Mouse (Mus musculus): Measurements from ENCODE around the gene Lims1. TPM values are rescaled to one million over a fixed set of nuclear protein-coding genes. Genes with fewer than 3 reads are reported as not detected.

The Lims1 gene
- polyA plus RNA-seq, 1 experiment from 2014 or later, result 163 TPM

DNA sequence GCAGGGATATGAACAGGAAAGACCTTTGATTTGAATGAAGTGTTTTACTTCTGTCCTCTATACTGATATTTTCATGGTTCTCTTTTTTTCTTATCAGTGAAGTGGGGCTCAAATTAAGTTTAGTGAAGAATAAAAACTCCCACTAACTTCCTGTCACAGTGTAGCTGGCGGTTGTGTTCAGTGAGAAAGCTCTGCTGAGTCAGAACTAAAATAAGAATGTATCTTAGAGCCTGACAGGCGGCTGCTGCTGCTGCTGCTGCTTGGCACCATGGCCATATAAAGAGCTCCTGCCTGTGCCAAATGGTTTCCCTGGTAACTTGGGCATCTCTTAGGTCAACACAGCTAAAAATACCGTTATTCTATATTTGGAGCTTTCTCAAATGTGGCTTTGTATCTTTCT is 60.0 kb downstream of the Lims1 start:
- no peaks in the 10 kb centered on the region for H3K9me3 ChIP-seq (replicated peaks; ENCODE audit: control insufficient read depth, low read length)
- H3K4me3 ChIP-seq (ENCODE audit: low read length), result no peak overlapping the region
- H3K9ac ChIP-seq (ENCODE audit: low read length), result peak overlapping the region; percentile 14; the same call in 1 of the 2 replicates
- ATAC-seq (replicated peaks; ENCODE audit: extremely low read depth, insufficient read depth, low FRiP score), result peak; percentile 88
- H3K4me2 ChIP-seq (ENCODE audit: low read depth, low read length), result peak overlapping the region; percentile 49; the same call in 1 of the 2 replicates
- no peaks in the 10 kb centered on the region for H3K27me3 ChIP-seq (ENCODE audit: control insufficient read depth, insufficient read depth, low read length)
- under 1% methylated on average over 3 of the region's 3 CpGs for WGBS
- 0 out of 2 replicates have a peak, but pooled peaks cover 2% of the 10 kb centered on the region for H3K36me3 ChIP-seq (ENCODE audit: control insufficient read depth, insufficient read depth)
- peaks cover 38% of the 10 kb centered on the region for H3K4me1 ChIP-seq (ENCODE audit: control insufficient read depth, insufficient read depth, low read length)
- H3K27ac ChIP-seq (ENCODE audit: low read length), result peak overlapping the region; percentile 91

DNA sequence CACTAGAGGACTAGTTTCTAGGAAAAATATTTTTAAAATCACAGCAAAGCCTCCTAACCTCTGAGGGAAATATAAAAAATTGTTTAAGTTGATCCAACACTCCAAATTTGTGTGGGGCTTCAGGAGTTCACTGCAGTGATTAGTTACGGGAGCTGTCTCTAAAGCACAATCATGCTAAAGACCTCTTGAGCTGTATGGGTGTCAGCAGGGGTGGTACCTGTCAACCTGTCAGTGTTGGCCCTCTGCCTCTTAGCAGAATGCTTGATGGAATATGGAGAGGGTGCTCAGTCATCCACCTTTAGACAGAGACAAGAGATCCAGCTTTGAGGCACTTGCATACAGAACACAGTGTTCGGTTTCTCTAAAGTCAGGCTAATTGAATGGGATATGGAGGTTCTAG is 60.5 kb downstream of the Lims1 start:
- 0 out of 2 replicates have a peak, but pooled peaks cover 2% of the 10 kb centered on the region for H3K36me3 ChIP-seq (ENCODE audit: control insufficient read depth, insufficient read depth)
- H3K4me3 ChIP-seq (ENCODE audit: low read length), result no peak overlapping the region
- 43% methylated on average over 2 of the region's 2 CpGs for WGBS
- H3K27ac ChIP-seq (ENCODE audit: low read length), result peak overlapping the region; percentile 91
- no peak overlapping the region for H3K4me2 ChIP-seq (ENCODE audit: low read depth, low read length)
- H3K9me3 ChIP-seq (replicated peaks; ENCODE audit: control insufficient read depth, low read length), result no peaks in the 10 kb centered on the region
- H3K27me3 ChIP-seq (ENCODE audit: control insufficient read depth, insufficient read depth, low read length), result no peaks in the 10 kb centered on the region
- peak; percentile 34; the same call in 1 of the 2 replicates for ATAC-seq (replicated peaks; ENCODE audit: extremely low read depth, insufficient read depth, low FRiP score)
- peak overlapping the region; percentile 21 for H3K9ac ChIP-seq (ENCODE audit: low read length)
- H3K4me1 ChIP-seq (ENCODE audit: control insufficient read depth, insufficient read depth, low read length), result peaks cover 36% of the 10 kb centered on the region

DNA sequence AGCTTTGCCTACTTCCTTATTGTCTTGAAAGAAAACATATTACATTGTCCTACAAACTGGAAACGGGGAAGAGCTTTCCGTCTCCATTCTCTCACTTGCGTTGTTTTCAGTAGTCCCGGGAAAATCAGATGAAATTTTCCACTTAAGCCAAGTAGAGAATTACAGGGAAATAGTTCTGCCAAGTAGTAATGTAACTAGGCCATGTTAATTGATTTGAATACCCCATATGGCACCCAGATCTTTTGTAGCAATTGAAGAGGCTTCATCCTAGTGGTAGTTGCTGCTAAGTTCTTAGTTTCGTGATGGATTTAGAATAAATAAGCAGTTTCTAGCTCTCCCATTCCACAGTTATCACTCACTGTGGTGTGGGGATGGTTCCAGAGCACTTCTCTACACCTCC is 62.4 kb downstream of the Lims1 start:
- H3K4me1 ChIP-seq (ENCODE audit: control insufficient read depth, insufficient read depth, low read length), result peaks cover 39% of the 10 kb centered on the region
- no peak overlapping the region for H3K27ac ChIP-seq (ENCODE audit: low read length)
- H3K4me2 ChIP-seq (ENCODE audit: low read depth, low read length), result no peak overlapping the region
- no peaks in the 10 kb centered on the region for H3K36me3 ChIP-seq (ENCODE audit: control insufficient read depth, insufficient read depth)
- H3K27me3 ChIP-seq (ENCODE audit: control insufficient read depth, insufficient read depth, low read length), result no peaks in the 10 kb centered on the region
- 78% methylated on average over 5 of the region's 5 CpGs for WGBS
- no peaks in the 10 kb centered on the region for H3K9me3 ChIP-seq (replicated peaks; ENCODE audit: control insufficient read depth, low read length)
- H3K9ac ChIP-seq (ENCODE audit: low read length), result no peak overlapping the region
- H3K4me3 ChIP-seq (ENCODE audit: low read length), result no peak overlapping the region
- no peak for ATAC-seq (replicated peaks; ENCODE audit: extremely low read depth, insufficient read depth, low FRiP score)

DNA sequence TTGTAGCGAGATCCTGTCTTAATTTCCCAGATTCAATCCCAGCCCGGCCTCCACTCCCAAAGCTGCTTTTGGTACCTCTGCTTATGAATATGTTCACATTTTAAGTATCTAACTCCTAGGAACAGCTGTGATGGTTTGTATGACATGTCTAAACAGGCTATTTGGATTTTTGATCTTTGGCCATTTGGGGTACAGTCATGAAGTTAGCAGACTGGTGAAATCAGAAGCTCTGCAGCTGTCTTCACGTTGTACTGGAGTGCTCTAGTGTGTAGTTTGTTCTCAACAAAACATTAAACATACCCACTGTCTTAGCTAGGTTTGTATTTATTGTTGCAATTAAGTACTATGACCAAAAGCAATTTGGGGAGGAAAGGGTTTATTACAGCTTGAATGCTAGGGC is 63.7 kb downstream of the Lims1 start:
- WGBS, result 85% methylated on average over 3 of the region's 3 CpGs
- Histone ChIP-seq H3K9ac (ENCODE audit: low read length) (no peak overlapping the region), H3K4me3 (ENCODE audit: low read length) (no peak overlapping the region), H3K4me1 (ENCODE audit: control insufficient read depth, insufficient read depth, low read length) (peaks cover 37% of the 10 kb centered on the region), H3K36me3 (ENCODE audit: control insufficient read depth, insufficient read depth) (no peaks in the 10 kb centered on the region), H3K9me3 (replicated peaks; ENCODE audit: control insufficient read depth, low read length) (no peaks in the 10 kb centered on the region), H3K4me2 (ENCODE audit: low read depth, low read length) (no peak overlapping the region), H3K27me3 (ENCODE audit: control insufficient read depth, insufficient read depth, low read length) (no peaks in the 10 kb centered on the region), H3K27ac (ENCODE audit: low read length) (no peak overlapping the region)
- ATAC-seq (replicated peaks; ENCODE audit: extremely low read depth, insufficient read depth, low FRiP score), result no peak

DNA sequence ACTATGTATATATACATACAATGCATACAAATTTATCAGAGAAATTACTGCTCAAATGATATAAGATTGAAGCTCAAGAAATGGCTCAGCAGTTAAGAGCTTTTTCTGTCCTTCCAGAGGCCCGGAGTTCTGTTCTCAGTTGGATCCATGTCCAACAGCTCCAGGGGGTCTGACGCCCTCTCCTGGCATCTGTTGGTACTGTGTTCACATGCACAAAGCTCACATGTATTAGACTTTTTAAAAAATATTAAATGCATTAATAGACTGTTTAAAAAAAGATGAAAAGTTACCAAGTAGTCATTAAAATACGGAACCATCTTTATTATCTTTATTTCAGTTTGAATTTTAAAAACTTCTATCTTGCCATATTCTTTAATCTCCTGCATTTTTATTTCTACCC is 65.4 kb downstream of the Lims1 start:
- no peaks in the 10 kb centered on the region for H3K27me3 ChIP-seq (ENCODE audit: control insufficient read depth, insufficient read depth, low read length)
- H3K4me1 ChIP-seq (ENCODE audit: control insufficient read depth, insufficient read depth, low read length), result peaks cover 37% of the 10 kb centered on the region
- 78% methylated on average over 3 of the region's 3 CpGs for WGBS

DNA sequence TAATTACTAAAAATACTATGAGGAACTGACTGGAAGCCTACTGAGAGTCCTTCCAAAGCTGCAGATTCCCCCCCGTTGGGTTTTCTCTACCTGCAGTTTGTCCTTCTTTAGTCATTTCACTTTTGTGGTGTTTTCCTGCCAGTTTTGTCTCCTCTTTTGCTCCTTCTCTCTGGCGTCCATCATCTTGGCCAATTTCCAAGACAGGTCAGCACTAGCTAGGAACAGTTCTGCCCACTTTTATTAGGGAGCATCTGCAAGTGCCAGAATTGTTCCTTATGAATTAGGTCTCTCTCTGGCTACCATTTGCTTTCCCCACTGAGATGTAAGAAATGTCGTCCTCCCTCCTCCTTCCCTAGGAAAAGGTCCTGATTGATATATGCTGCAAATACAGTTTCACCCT is 65.9 kb downstream of the Lims1 start:
- Histone ChIP-seq H3K4me2 (ENCODE audit: low read depth, low read length) (no peak overlapping the region), H3K4me1 (ENCODE audit: control insufficient read depth, insufficient read depth, low read length) (peaks cover 36% of the 10 kb centered on the region), H3K36me3 (ENCODE audit: control insufficient read depth, insufficient read depth) (no peaks in the 10 kb centered on the region), H3K27me3 (ENCODE audit: control insufficient read depth, insufficient read depth, low read length) (no peaks in the 10 kb centered on the region), H3K9me3 (replicated peaks; ENCODE audit: control insufficient read depth, low read length) (no peaks in the 10 kb centered on the region), H3K27ac (ENCODE audit: low read length) (no peak overlapping the region), H3K4me3 (ENCODE audit: low read length) (no peak overlapping the region), H3K9ac (ENCODE audit: low read length) (no peak overlapping the region)
- ATAC-seq (replicated peaks; ENCODE audit: extremely low read depth, insufficient read depth, low FRiP score), result no peak
- WGBS, result 49% methylated on average over 3 of the region's 3 CpGs

More for the DNA sequence above, 65.4 kb downstream of the Lims1 start:
- ATAC-seq (replicated peaks; ENCODE audit: extremely low read depth, insufficient read depth, low FRiP score), result no peak
- H3K4me2 ChIP-seq (ENCODE audit: low read depth, low read length), result no peak overlapping the region
- H3K36me3 ChIP-seq (ENCODE audit: control insufficient read depth, insufficient read depth), result no peaks in the 10 kb centered on the region
- H3K4me3 ChIP-seq (ENCODE audit: low read length), result no peak overlapping the region
- H3K9ac ChIP-seq (ENCODE audit: low read length), result no peak overlapping the region
- no peaks in the 10 kb centered on the region for H3K9me3 ChIP-seq (replicated peaks; ENCODE audit: control insufficient read depth, low read length)
- H3K27ac ChIP-seq (ENCODE audit: low read length), result no peak overlapping the region

DNA sequence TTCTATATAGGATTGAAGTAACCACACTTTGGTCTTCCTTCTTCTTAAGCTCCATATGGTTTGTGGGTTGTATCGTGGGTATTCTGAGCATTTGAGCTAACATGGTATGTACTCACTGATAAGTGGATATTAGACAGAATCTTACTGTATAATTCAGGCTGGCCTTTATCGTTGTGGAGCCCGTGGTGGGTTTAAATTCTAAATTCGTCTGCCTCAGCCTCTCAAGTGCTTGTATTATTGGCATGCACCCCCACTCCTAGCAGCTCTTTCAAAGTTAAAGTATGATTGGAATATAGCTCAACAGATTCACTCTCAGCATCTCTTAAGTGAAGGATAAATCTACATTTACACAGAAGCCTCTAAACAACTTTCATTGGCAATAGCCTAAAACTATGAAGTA is 69.2 kb downstream of the Lims1 start:
- H3K9ac ChIP-seq (ENCODE audit: low read length), result peak overlapping the region; percentile 46
- no peaks in the 10 kb centered on the region for H3K27me3 ChIP-seq (ENCODE audit: control insufficient read depth, insufficient read depth, low read length)
- WGBS, result 28% methylated on average over 4 of the region's 4 CpGs
- H3K4me2 ChIP-seq (ENCODE audit: low read depth, low read length), result peak overlapping the region; percentile 43
- peak overlapping the region; percentile 98 for H3K27ac ChIP-seq (ENCODE audit: low read length)
- H3K36me3 ChIP-seq (ENCODE audit: control insufficient read depth, insufficient read depth), result no peaks in the 10 kb centered on the region
- H3K4me1 ChIP-seq (ENCODE audit: control insufficient read depth, insufficient read depth, low read length), result peaks cover 44% of the 10 kb centered on the region
- no peak overlapping the region for H3K4me3 ChIP-seq (ENCODE audit: low read length)
- H3K9me3 ChIP-seq (replicated peaks; ENCODE audit: control insufficient read depth, low read length), result no peaks in the 10 kb centered on the region
- no peak for ATAC-seq (replicated peaks; ENCODE audit: extremely low read depth, insufficient read depth, low FRiP score)

DNA sequence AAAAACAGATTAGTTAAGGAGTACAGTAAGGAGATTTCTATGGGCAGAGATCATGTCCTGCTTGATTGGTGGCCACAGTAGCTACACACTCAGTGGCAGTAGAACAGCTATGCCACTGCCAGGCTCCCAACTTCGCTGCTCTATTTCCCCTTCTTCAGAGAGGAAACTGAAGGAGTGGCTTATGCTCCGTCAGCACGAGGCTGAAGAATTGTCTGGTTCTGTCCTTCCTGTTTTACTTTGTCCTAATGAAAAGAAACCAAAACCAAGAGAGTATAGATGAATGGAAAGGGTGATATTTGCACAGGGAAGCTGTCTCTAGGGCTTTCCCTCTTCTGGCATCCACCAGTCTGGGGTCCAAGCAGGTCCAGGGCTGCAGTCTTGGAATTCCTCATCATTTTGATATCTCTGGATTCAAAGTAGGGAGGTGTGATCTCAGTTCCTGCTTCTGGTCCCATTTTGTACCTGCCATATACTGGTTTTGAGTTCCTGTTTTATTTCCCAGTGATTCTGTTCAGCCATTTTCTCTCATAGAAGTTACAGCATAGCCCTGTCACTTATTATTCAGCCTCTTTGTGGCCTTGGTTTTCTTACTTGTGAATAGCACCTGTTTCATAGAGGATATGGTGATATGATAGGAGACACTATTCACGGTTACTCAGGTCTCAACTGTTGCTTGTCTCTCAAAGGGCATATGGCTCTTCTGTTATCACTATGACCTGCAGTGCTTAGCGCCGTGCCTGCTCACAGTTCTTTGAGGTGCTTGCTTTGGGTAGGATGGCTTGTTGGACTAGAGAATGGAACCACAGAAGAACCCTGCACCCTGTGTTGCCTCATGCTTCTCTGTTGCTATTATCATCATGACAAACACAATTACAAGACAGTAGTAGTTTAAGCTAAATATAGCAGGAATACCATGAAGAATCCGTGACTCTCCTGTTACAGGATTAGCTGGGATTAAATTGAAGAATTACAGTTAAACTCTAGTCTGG is 70.1 kb downstream of the Lims1 start:
- Histone ChIP-seq H3K4me2 (ENCODE audit: low read depth, low read length) (peak overlapping the region; percentile 70), H3K9ac (ENCODE audit: low read length) (peak overlapping the region; percentile 21; the same call in 1 of the 2 replicates), H3K27me3 (ENCODE audit: control insufficient read depth, insufficient read depth, low read length) (no peaks in the 10 kb centered on the region), H3K36me3 (ENCODE audit: control insufficient read depth, insufficient read depth) (no peaks in the 10 kb centered on the region), H3K27ac (ENCODE audit: low read length) (peak overlapping the region; percentile 98), H3K4me1 (ENCODE audit: control insufficient read depth, insufficient read depth, low read length) (peaks cover 44% of the 10 kb centered on the region), H3K9me3 (replicated peaks; ENCODE audit: control insufficient read depth, low read length) (no peaks in the 10 kb centered on the region), H3K4me3 (ENCODE audit: low read length) (no peak overlapping the region)
- ATAC-seq (replicated peaks; ENCODE audit: extremely low read depth, insufficient read depth, low FRiP score), result no peak
- 33% methylated on average over 7 of the region's 7 CpGs for WGBS

DNA sequence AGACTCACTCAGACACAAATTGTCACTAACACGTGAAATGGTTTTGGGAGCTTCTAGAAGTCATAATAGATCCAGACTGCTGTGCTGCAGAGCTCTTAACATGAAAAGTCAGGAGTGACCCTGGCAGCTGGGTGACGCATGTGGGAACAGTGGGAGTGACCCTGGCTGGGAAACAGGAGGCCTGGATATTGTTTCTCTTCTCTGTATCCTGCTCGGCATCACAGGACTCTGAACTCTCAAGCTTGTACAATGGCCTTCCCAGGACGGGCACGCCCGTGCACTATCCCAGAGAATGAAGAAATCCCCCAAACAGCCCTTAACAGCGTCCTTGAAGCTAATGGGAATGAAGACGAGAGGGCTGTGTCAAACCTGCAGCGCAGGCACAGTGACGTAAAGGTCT is 70.9 kb downstream of the Lims1 start:
- Histone ChIP-seq H3K9me3 (replicated peaks; ENCODE audit: control insufficient read depth, low read length) (no peaks in the 10 kb centered on the region), H3K27ac (ENCODE audit: low read length) (peak overlapping the region; percentile 98), H3K4me1 (ENCODE audit: control insufficient read depth, insufficient read depth, low read length) (peaks cover 43% of the 10 kb centered on the region), H3K4me3 (ENCODE audit: low read length) (peak overlapping the region; percentile 64), H3K27me3 (ENCODE audit: control insufficient read depth, insufficient read depth, low read length) (no peaks in the 10 kb centered on the region), H3K9ac (ENCODE audit: low read length) (peak overlapping the region; percentile 84), H3K4me2 (ENCODE audit: low read depth, low read length) (peak overlapping the region; percentile 70), H3K36me3 (ENCODE audit: control insufficient read depth, insufficient read depth) (peaks cover 4% of the 10 kb centered on the region)
- peak; percentile 89 for ATAC-seq (replicated peaks; ENCODE audit: extremely low read depth, insufficient read depth, low FRiP score)
- WGBS, result 15% methylated on average over 10 of the region's 10 CpGs

Measured in heart, embryonic 16.5 days (tissue).